Comparison of ENCODE assay signal across 14 mouse cellular contexts in genomic region chr6:8631362-8631761, GRCm38 (mm10).
"Had no signal": no experiment of that assay in that cellular context is flagged by ENCODE, and none has a peak within 500 bp of the region (broad histone marks: within the 10 kb centered on the region; RNA-seq: fewer than 3 reads in every experiment).

No protein-coding gene starts in this region.

- DNase-seq: gastrocnemius, postnatal 14 days; gastrocnemius, postnatal 36 days; heart, adult 18-20 months; heart, postnatal 14 days; heart, postnatal 36 days; kidney, adult 11 months; kidney, adult 2 months; kidney, adult 9 months; kidney, postnatal 14 days; kidney, postnatal 36 days; layer of hippocampus, adult 9-11 months; layer of hippocampus, postnatal 36 days; left cerebral cortex, postnatal 4 days; liver, embryonic 13.5 days had no signal
